Mouse (Mus musculus): Measurements from ENCODE around the gene Pigo. TPM values are rescaled to one million over a fixed set of nuclear protein-coding genes. Genes with fewer than 3 reads are reported as not detected.

Pigo gene
- polyA plus RNA-seq, 1 experiment from 2014 or later: 16.2 TPM

GRCm38 (mm10) chr4:42969304-42969703 is 56.3 kb downstream of the Pigo start, which contains the start of gene 1700022I11Rik:
Gene 1700022I11Rik, plus strand, starts transcription at chr4:42969604.
- no peaks in the 10 kb centered on the region for H3K27me3 ChIP-seq (ENCODE audit: control insufficient read depth, insufficient read depth, low read length)
- no peak within 1 kb of the TSS for H3K27ac ChIP-seq (ENCODE audit: low read depth, low read length)
- no peak within 1 kb of the TSS for H3K4me2 ChIP-seq
- DNase-seq (ENCODE audit: low spot score, missing footprints): no peak
- H3K9me3 ChIP-seq (ENCODE audit: control insufficient read depth, low read length): no peaks in the 10 kb centered on the region
- no peak within 1 kb of the TSS for H3K9ac ChIP-seq (ENCODE audit: low read length)
- WGBS: 89% methylated on average over 4 of the region's 4 CpGs
- no peaks in the 10 kb centered on the region for H3K36me3 ChIP-seq (ENCODE audit: control insufficient read depth, insufficient read depth, low read length)
- no peaks in the 10 kb centered on the region for H3K4me1 ChIP-seq (ENCODE audit: control insufficient read depth, insufficient read depth, low read length)
- no peak within 1 kb of the TSS for H3K4me3 ChIP-seq (ENCODE audit: low read depth, low read length)
- no peak for ATAC-seq (ENCODE audit: low FRiP score)

Other genes starting within 250 kb of the Pigo start
- gene Fam205a1, start 171.9 kb downstream of the Pigo start, polyA plus RNA-seq (2014; fragmentation: Nextera tagmentation; extraction: Ambion mirVana): 0.05 and 0.11 TPM in 2 replicates
- 0.57 and 0.66 TPM in 2 replicates for gene Gm12394, start 169.0 kb downstream of the Pigo start, polyA plus RNA-seq (2014; fragmentation: Nextera tagmentation; extraction: Ambion mirVana)
- gene Fam205c, start 151.6 kb downstream of the Pigo start, polyA plus RNA-seq (2014; fragmentation: Nextera tagmentation; extraction: Ambion mirVana): 0.40 and 0.87 TPM in 2 replicates
- gene Phf24, start 109.2 kb downstream of the Pigo start, polyA plus RNA-seq (2014; fragmentation: Nextera tagmentation; extraction: Ambion mirVana): 2.2 and 2.9 TPM in 2 replicates
- 17.6 and 22.3 TPM in 2 replicates for gene Dnajb5, start 76.0 kb downstream of the Pigo start, polyA plus RNA-seq (2014; fragmentation: Nextera tagmentation; extraction: Ambion mirVana)
- 0.52 and 0.60 TPM in 2 replicates for gene 1700022I11Rik, start 56.2 kb downstream of the Pigo start, polyA plus RNA-seq (2014; fragmentation: Nextera tagmentation; extraction: Ambion mirVana)
- 635 and 667 TPM in 2 replicates for gene Vcp, start 25.3 kb downstream of the Pigo start, polyA plus RNA-seq (2014; fragmentation: Nextera tagmentation; extraction: Ambion mirVana)
- gene Fancg, start 15.3 kb downstream of the Pigo start, polyA plus RNA-seq (2014; fragmentation: Nextera tagmentation; extraction: Ambion mirVana): 21.4 and 22.0 TPM in 2 replicates
- 365 TPM in 2 replicates for gene Stoml2, start 5.9 kb upstream of the Pigo start, polyA plus RNA-seq (2014; fragmentation: Nextera tagmentation; extraction: Ambion mirVana)
- gene Fam214b, start 20.4 kb upstream of the Pigo start, polyA plus RNA-seq (2014; fragmentation: Nextera tagmentation; extraction: Ambion mirVana): 23.3 and 24.4 TPM in 2 replicates
- 14.7 and 16.2 TPM in 2 replicates for gene Unc13b, start 33.1 kb upstream of the Pigo start, polyA plus RNA-seq (2014; fragmentation: Nextera tagmentation; extraction: Ambion mirVana)
- gene Atp8b5, start 241.3 kb upstream of the Pigo start, polyA plus RNA-seq (2014; fragmentation: Nextera tagmentation; extraction: Ambion mirVana): 0.30 and 0.70 TPM in 2 replicates

Data from midbrain, embryonic 11.5 days (tissue).